Mouse (Mus musculus): ENCODE results near the gene Cyp26a1.

- TF ChIP-seq POLR2A (IDR thresholded peaks at IDR 0.05; ENCODE audit: low read depth, low read length) (no peak), CTCF (IDR thresholded peaks at IDR 0.05; ENCODE audit: borderline replicate concordance, insufficient read depth, low read length) (no peak)
Observed at GRCm38 (mm10) chr19:37689478-37689877, 8.1 kb upstream of the Cyp26a1 start.

All from embryonic fibroblast, embryonic 13.5 days (primary cell).